Mouse (Mus musculus): ENCODE results near the gene Loxl3. TPM values are rescaled to one million over a fixed set of nuclear protein-coding genes. Genes with fewer than 3 reads are reported as not detected.

The Loxl3 gene
- polyA plus RNA-seq, 1 experiment from 2014 or later: 26.0 TPM

DNA sequence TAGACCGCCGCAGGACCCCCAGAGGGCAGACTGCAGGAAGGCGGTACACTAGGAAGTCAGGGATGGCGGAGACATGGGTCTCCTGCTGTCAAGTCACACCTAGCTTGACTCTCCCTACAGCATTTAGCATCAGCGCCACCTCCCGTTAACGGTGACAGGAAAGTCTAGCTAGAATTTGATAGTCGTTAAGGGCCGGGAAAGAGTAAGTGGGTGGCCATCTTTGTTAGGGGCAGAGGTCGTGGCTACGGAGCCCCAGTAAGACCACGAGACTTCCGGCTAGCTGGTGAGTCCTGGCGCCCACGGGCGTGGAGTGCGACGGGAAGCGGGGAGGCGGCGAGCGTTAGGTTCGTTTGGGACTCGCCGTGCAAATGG lies 67.3 kb downstream of the Loxl3 start, which contains the start of the genes Ccdc142 and Gm42688:
Ccdc142 (plus strand) TSS at position 286 of the 372 bp plus-strand sequence.
Gm42688 (plus strand) TSS at position 302 of the 372 bp plus-strand sequence.
- Histone ChIP-seq H3K9me3 (ENCODE audit: control insufficient read depth, low read length) (no peaks in the 10 kb centered on the region), H3K27me3 (ENCODE audit: control insufficient read depth, insufficient read depth, low read depth, low read length) (no peaks in the 10 kb centered on the region), H3K4me3 (ENCODE audit: low read length) (peak within 1 kb of the TSS; percentile 85), H3K27ac (ENCODE audit: low read length) (peak within 1 kb of the TSS; percentile 86), H3K36me3 (ENCODE audit: control insufficient read depth, insufficient read depth, low read length) (no peaks in the 10 kb centered on the region), H3K9ac (ENCODE audit: low read length) (peak within 1 kb of the TSS; percentile 87), H3K4me2 (ENCODE audit: low read depth, low read length) (peak within 1 kb of the TSS; percentile 100), H3K4me1 (replicated peaks; ENCODE audit: control insufficient read depth, insufficient read depth, low read length) (peaks cover 14% of the 10 kb centered on the region)
- peak; percentile 92 for ATAC-seq (ENCODE audit: low read depth)
- under 1% methylated on average over 25 of the region's 25 CpGs for WGBS

DNA sequence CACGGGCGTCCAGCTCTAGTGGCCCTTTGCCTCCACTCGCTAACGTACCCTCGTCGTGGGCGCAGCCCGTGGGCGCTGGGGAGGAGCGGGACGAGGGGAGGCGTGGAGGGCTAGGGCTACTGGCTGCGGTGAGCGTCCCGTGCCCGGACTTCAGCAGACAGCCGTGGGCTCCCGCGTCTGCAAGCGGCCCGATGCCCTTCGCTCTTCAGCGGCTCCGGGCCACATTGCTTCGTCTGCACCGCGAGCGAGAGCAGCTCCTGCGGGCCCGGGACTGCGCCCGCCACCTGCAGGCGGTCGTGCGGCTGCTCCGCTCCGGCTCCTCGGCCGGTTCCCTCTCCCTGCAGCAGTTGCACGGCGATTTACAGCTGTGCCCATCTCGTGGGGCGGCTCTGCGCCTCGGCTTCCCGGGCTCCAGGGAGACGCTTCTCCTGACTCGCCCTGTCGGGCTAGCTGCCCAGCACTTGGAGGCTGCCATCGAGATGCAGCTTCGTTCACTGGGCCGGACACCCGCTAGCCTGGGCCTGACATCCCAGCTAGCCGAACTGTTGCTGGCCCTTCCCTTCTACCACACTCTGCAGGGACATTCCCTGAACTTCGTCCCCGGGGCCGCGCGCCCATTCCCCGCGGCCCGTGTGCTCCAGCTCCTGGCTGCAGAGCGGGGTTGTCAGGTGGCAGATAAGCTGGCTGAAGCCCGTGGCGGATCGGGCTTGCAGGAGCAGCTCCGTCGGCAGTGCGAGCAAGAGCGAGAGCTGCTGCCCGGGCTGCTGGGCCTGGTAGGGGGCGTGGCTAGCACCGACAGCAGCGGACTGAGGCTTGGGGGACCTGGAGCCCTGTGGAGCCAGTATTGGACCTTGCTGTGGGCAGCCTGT lies 67.9 kb downstream of the Loxl3 start:
- H3K9ac ChIP-seq (ENCODE audit: low read length): peak overlapping the region; percentile 87
- no peaks in the 10 kb centered on the region; the same call in 1 of the 2 replicates for H3K36me3 ChIP-seq (ENCODE audit: control insufficient read depth, insufficient read depth, low read length)
- H3K9me3 ChIP-seq (ENCODE audit: control insufficient read depth, low read length): no peaks in the 10 kb centered on the region
- H3K27ac ChIP-seq (ENCODE audit: low read length): peak overlapping the region; percentile 86
- peak; percentile 85 for ATAC-seq (ENCODE audit: low read depth)
- peak overlapping the region; percentile 85 for H3K4me3 ChIP-seq (ENCODE audit: low read length)
- peaks cover 14% of the 10 kb centered on the region for H3K4me1 ChIP-seq (replicated peaks; ENCODE audit: control insufficient read depth, insufficient read depth, low read length)
- under 1% methylated on average over 73 of the region's 74 CpGs for WGBS
- no peaks in the 10 kb centered on the region for H3K27me3 ChIP-seq (ENCODE audit: control insufficient read depth, insufficient read depth, low read depth, low read length)
- peak overlapping the region; percentile 100 for H3K4me2 ChIP-seq (ENCODE audit: low read depth, low read length)

MicroRNAs within 50 kb of the gene (microRNA counts, 519-probe panel; counts per million panel counts)
- 368 counts per million, percentile 2 among the panel's probes with 10 or more counts for microRNA mmu-miR-3470a+mmu-miR-3470b

Small RNA genes lying within 50 kb of the gene (microRNA-seq; reads per million reads assigned to microRNA genes)
- gene Mir3470a (not detected), gene Mir7040 (not detected)

Other genes with a start within 250 kb of the Loxl3 start
- gene Sema4f, start 94.4 kb upstream of the Loxl3 start, polyA plus RNA-seq (2015; fragmentation: Nextera tagmentation; extraction: Ambion mirVana): 14.2 and 14.5 TPM in 2 replicates
- gene M1ap, start 87.3 kb upstream of the Loxl3 start, polyA plus RNA-seq (2015; fragmentation: Nextera tagmentation; extraction: Ambion mirVana): 2.2 and 2.4 TPM in 2 replicates
- 16.7 and 17.6 TPM in 2 replicates for gene Dok1, start 702 bp upstream of the Loxl3 start, polyA plus RNA-seq (2015; fragmentation: Nextera tagmentation; extraction: Ambion mirVana)
- 195 and 211 TPM in 2 replicates for gene Aup1, start 20.3 kb downstream of the Loxl3 start, polyA plus RNA-seq (2015; fragmentation: Nextera tagmentation; extraction: Ambion mirVana)
- gene Htra2, start 21.1 kb downstream of the Loxl3 start, polyA plus RNA-seq (2015; fragmentation: Nextera tagmentation; extraction: Ambion mirVana): 61.8 and 64.9 TPM in 2 replicates
- gene Dqx1, start 23.7 kb downstream of the Loxl3 start, polyA plus RNA-seq (2015; fragmentation: Nextera tagmentation; extraction: Ambion mirVana): 1.9 and 2.0 TPM in 2 replicates
- 0.52 and 0.79 TPM in 2 replicates for gene Tlx2, start 36.1 kb downstream of the Loxl3 start, polyA plus RNA-seq (2015; fragmentation: Nextera tagmentation; extraction: Ambion mirVana)
- 31.7 and 32.5 TPM in 2 replicates for gene Pcgf1, start 43.7 kb downstream of the Loxl3 start, polyA plus RNA-seq (2015; fragmentation: Nextera tagmentation; extraction: Ambion mirVana)
- 0.59 and 0.89 TPM in 2 replicates for gene Lbx2, start 52.2 kb downstream of the Loxl3 start, polyA plus RNA-seq (2015; fragmentation: Nextera tagmentation; extraction: Ambion mirVana)
- 1.1 and 3.7 TPM in 2 replicates for gene Ccdc142, start 67.4 kb downstream of the Loxl3 start, polyA plus RNA-seq (2015; fragmentation: Nextera tagmentation; extraction: Ambion mirVana)
- 2.2 and 2.9 TPM in 2 replicates for gene Gm42688, start 67.4 kb downstream of the Loxl3 start, polyA plus RNA-seq (2015; fragmentation: Nextera tagmentation; extraction: Ambion mirVana)
- gene Mrpl53, start 74.9 kb downstream of the Loxl3 start, polyA plus RNA-seq (2015; fragmentation: Nextera tagmentation; extraction: Ambion mirVana): 137 and 138 TPM in 2 replicates
- 9.0 and 13.7 TPM in 2 replicates for gene Mogs, start 81.3 kb downstream of the Loxl3 start, polyA plus RNA-seq (2015; fragmentation: Nextera tagmentation; extraction: Ambion mirVana)
- gene Wbp1, start 87.4 kb downstream of the Loxl3 start, polyA plus RNA-seq (2015; fragmentation: Nextera tagmentation; extraction: Ambion mirVana): 109 and 111 TPM in 2 replicates
- 13.7 and 14.5 TPM in 2 replicates for gene Ino80b, start 91.3 kb downstream of the Loxl3 start, polyA plus RNA-seq (2015; fragmentation: Nextera tagmentation; extraction: Ambion mirVana)
- gene Rtkn, start 101.3 kb downstream of the Loxl3 start, polyA plus RNA-seq (2015; fragmentation: Nextera tagmentation; extraction: Ambion mirVana): 44.4 and 47.5 TPM in 2 replicates
- 7.2 and 7.6 TPM in 2 replicates for gene Wdr54, start 122.2 kb downstream of the Loxl3 start, polyA plus RNA-seq (2015; fragmentation: Nextera tagmentation; extraction: Ambion mirVana)
- 11.9 and 15.3 TPM in 2 replicates for gene 1700003E16Rik, start 122.2 kb downstream of the Loxl3 start, polyA plus RNA-seq (2015; fragmentation: Nextera tagmentation; extraction: Ambion mirVana)
- 94.5 and 95.6 TPM in 2 replicates for gene Dctn1, start 131.7 kb downstream of the Loxl3 start, polyA plus RNA-seq (2015; fragmentation: Nextera tagmentation; extraction: Ambion mirVana)
- 2.1 and 3.1 TPM in 2 replicates for gene Slc4a5, start 185.7 kb downstream of the Loxl3 start, polyA plus RNA-seq (2015; fragmentation: Nextera tagmentation; extraction: Ambion mirVana)

All from lung, embryonic 16.5 days (tissue).